Mouse (Mus musculus) neural tube, embryonic 11.5 days (tissue): ENCODE results near the gene Ugt2b38. TPM values are rescaled to one million over a fixed set of nuclear protein-coding genes. Genes with fewer than 3 reads are reported as not detected.
"Not testable (repeated sequence)": the region's sequence is repeated elsewhere in the genome, so short reads cannot be mapped to it uniquely, and the experiment has no call there.

Experiments used
- ATAC-seq: fragments of 200-750 bp; cut with Nextera tagmentation; 2 replicates; pipeline ENCODE4 v1.8.0; 2017; ENCODE audit warnings: moderate number of reproducible peaks, mild to moderate bottlenecking, moderate TSS enrichment, moderate library complexity; ENCODE audit not compliant: insufficient read depth, low FRiP score, low TSS enrichment
- DNase-seq: peaks from one replicate; pipeline ENCODE4 v3.0.0-alpha.2; 2015; ENCODE audit warnings: low spot score
- H3K27ac ChIP-seq: fragments of 300-500 bp; sonication (generic); 2 replicates; pipeline ENCODE4 v1.5.1; 2014; ENCODE audit warnings: low read depth, mild to moderate bottlenecking, low read length
- H3K27me3 ChIP-seq: fragments of 300-500 bp; sonication (generic); 2 replicates; pipeline ENCODE4 v1.6.1; 2014; ENCODE audit warnings: mild to moderate bottlenecking, low read length, mixed read lengths; ENCODE audit not compliant: control insufficient read depth, insufficient read depth
- H3K36me3 ChIP-seq: fragments of 300-500 bp; sonication (generic); 2 replicates; pipeline ENCODE4 v1.6.1; 2014; ENCODE audit warnings: mild to moderate bottlenecking, low read length, moderate library complexity, mixed read lengths; ENCODE audit not compliant: control insufficient read depth, insufficient read depth
- H3K4me1 ChIP-seq: fragments of 300-500 bp; sonication (generic); 2 replicates; pipeline ENCODE4 v1.6.1; 2014; ENCODE audit warnings: low read length, mixed read lengths; ENCODE audit not compliant: control insufficient read depth, insufficient read depth
- H3K4me2 ChIP-seq: fragments of 300-500 bp; sonication (generic); 2 replicates; pipeline ENCODE4 v1.6.1; 2014; ENCODE audit warnings: low read depth, mild to moderate bottlenecking, moderate library complexity
- H3K4me3 ChIP-seq: fragments of 300-500 bp; sonication (generic); 2 replicates; pipeline ENCODE4 v1.5.1; 2014; ENCODE audit warnings: low read depth, low read length
- H3K9ac ChIP-seq: fragments of 300-500 bp; sonication (generic); 2 replicates; pipeline ENCODE4 v1.6.1; 2014; ENCODE audit warnings: mild to moderate bottlenecking, low read length
- H3K9me3 ChIP-seq: fragments of 300-500 bp; sonication (generic); 2 replicates; pipeline ENCODE4 v1.6.1; 2016; ENCODE audit warnings: low read length; ENCODE audit not compliant: control insufficient read depth
- WGBS: fragments of 180-500 bp; shearing (Covaris S2); extraction: QIAGEN DNeasy Blood & Tissue Kit; methylation state at CpG from one replicate; pipeline ENCODE4 v1.1.7; 2014; 5-methylcytosine and 5-hydroxymethylcytosine counted together
- polyA plus RNA-seq: library from polyadenylated mRNA; unstranded; fragments of >200 nt; fragmentation: Nextera tagmentation; extraction: Ambion mirVana; gene quantifications from 2 replicates; pipeline ENCODE4 v1.2.1, GENCODE M21; 2014

Gene Ugt2b38
- polyA plus RNA-seq, 1 experiment from 2014 or later: not detected

DNA sequence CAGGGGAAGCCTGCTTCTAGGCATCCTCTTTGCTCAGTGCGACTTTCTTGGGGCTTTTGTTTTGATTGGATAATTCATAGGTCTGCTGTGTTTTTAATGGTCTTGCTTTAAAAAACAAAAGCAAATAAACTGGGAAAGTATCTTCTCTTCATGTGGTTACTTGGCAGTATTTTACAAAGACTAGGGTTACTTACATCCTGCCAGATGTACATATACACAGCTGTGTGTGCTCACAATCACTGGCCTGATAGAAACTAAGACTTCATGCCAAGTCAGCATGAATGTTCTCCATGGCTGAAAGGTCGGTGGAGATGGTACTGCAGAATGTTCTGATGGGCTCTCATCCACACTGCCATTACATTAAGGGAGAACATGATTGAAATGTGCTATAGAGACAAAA lies 33.2 kb downstream of the Ugt2b38 start:
- H3K4me2 ChIP-seq: no peak overlapping the region
- H3K27me3 ChIP-seq: no peaks in the 10 kb centered on the region
- H3K9me3 ChIP-seq: no peaks in the 10 kb centered on the region
- H3K9ac ChIP-seq: no peak overlapping the region
- DNase-seq: no peak
- no peak overlapping the region for H3K27ac ChIP-seq
- no peaks in the 10 kb centered on the region for H3K36me3 ChIP-seq
- no peak overlapping the region for H3K4me3 ChIP-seq
- no peaks in the 10 kb centered on the region for H3K4me1 ChIP-seq
- 88% methylated on average over 2 of the region's 2 CpGs for WGBS
- ATAC-seq: no peak

DNA sequence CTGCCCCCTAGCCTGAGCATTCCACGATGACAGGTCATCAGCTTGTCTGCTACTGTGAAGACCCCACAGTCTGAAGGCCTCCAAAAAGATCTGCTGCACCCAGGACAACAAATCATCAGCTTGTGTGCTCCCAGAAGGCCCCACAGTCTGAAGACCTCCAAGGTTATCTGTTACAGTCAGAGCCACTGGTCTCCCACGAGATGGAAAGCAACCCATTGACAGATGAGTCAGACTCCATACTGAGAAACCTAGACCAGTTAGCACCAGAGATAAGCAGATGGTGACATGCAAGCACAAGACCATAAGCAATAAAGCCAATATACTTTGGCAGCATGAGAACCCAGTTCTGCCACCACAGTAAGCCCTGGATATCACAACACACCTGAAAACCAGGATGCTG lies 43.8 kb downstream of the Ugt2b38 start:
- DNase-seq: no peak
- Histone ChIP-seq H3K9me3 (no peaks in the 10 kb centered on the region), H3K27ac (no peak overlapping the region), H3K4me3 (no peak overlapping the region), H3K4me1 (no peaks in the 10 kb centered on the region), H3K36me3 (no peaks in the 10 kb centered on the region), H3K9ac (no peak overlapping the region), H3K27me3 (no peaks in the 10 kb centered on the region), H3K4me2 (no peak overlapping the region)
- 80% methylated on average over 2 of the region's 2 CpGs for WGBS
- no peak for ATAC-seq

DNA sequence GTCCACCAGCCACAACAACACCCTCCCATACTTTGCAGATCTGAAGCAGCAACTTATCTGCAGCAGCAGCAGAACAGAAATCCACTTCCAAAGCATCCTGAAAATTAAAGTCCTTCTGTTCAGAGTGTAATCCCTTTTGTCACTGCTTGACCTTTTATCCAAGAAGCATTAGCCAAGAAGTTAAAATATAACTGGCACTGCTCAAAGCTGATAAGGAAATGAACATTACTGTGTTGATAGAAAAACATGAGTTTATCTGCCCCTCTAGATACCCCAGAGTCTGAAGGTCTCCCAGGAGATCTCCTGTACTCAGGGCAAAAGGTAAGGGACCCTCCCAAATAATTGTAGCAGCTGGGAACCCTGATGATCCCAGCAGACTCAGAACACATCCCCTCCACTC lies 44.2 kb downstream of the Ugt2b38 start:
- Histone ChIP-seq H3K27me3 (no peaks in the 10 kb centered on the region), H3K36me3 (no peaks in the 10 kb centered on the region), H3K27ac (no peak overlapping the region), H3K4me2 (no peak overlapping the region), H3K9ac (no peak overlapping the region), H3K9me3 (no peaks in the 10 kb centered on the region), H3K4me3 (no peak overlapping the region), H3K4me1 (no peaks in the 10 kb centered on the region)
- DNase-seq: no peak
- ATAC-seq: no peak

DNA sequence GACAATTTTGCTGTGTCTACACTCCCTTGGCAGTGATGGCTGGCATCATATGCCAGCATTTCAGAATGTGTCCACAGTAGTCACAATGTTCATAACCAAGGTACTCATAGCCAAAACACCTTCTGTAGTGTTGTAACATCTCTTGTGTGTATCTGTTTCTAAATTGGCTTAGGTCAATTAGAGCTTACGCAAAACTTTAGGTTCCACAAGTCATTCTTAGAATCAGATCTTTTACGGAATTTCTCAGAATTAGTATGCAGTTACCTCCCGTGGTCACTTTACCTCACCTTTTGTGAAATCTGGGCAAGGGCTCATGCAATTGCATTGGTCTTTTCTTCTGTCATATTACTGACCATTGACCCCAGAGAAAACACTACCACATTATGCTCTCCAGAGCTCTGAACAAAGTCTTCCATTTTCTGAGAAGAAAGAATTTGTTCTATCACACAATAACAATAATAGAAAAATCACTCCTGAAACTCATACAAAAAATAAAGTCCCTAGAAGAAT lies 48.1 kb downstream of the Ugt2b38 start:
- Histone ChIP-seq H3K4me2 (no peak overlapping the region), H3K36me3 (no peaks in the 10 kb centered on the region), H3K9me3 (no peaks in the 10 kb centered on the region), H3K9ac (no peak overlapping the region), H3K4me1 (no peaks in the 10 kb centered on the region), H3K27ac (no peak overlapping the region), H3K4me3 (no peak overlapping the region), H3K27me3 (no peaks in the 10 kb centered on the region)
- ATAC-seq: no peak
- DNase-seq: no peak
- WGBS: 92% methylated on average over 3 of the region's 3 CpGs

DNA sequence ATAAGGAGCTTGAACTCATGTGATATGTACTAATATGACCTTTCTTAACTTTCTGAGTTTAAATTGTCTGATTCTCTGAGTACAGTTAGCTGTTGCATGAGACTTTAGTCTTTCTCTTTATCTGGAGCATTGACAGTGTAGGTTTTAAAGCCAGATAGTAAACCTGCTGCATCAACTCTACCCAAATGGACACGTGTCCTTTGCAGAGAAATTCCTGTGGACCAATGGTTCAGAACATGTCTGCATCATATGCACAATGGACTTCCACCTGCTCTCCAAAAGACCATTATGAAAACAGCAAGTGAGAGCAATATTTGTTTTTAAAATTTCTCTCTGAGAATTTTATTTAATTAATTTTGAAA lies 50.5 kb downstream of the Ugt2b38 start:
- Histone ChIP-seq H3K4me1 (no peaks in the 10 kb centered on the region), H3K4me3 (no peak overlapping the region), H3K36me3 (no peaks in the 10 kb centered on the region), H3K9me3 (no peaks in the 10 kb centered on the region), H3K9ac (no peak overlapping the region), H3K27me3 (no peaks in the 10 kb centered on the region), H3K27ac (no peak overlapping the region), H3K4me2 (no peak overlapping the region)
- no peak for DNase-seq
- WGBS: 79% methylated on average over 1 of the region's 1 CpGs
- ATAC-seq: no peak

DNA sequence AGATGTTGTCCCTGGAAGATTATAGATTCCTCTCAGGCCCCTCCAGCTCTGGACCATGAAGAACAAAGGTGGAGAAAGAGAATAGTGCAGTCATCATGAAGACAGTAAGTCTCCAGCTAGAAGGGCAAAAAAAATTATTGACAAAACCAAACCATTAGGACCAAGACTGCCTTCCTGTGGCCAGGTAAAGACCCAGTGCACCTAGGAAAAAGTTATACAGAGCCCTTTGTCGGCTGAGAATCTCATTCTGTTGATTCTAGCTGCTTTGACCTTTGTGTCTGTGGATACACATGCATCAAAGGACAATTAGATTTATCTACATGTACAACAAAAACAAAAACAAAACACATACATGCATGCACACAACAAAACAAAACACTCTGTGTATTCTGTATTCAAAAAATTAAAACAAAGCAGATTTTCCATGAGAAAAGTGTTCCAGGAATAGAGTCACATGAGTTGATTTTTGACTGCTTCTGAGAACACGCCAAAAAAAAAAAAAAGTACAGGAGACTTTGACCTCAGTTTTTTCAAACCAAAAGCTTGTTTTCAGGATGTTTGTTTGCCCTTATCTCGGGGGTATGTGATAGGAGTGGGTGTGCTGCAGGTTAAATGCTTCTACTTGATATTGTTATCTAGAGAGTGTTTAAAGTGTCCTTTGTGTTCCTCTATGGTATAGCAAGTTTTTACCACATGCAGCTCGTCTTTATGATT lies 51.1 kb downstream of the Ugt2b38 start:
- WGBS: 76% methylated on average over 4 of the region's 4 CpGs
- H3K36me3 ChIP-seq, H3K4me3 ChIP-seq, H3K4me1 ChIP-seq, H3K27ac ChIP-seq, H3K4me2 ChIP-seq, DNase-seq, H3K9me3 ChIP-seq, H3K9ac ChIP-seq, ATAC-seq, H3K27me3 ChIP-seq: not testable (repeated sequence)

Other genes starting within 250 kb of the Ugt2b38 start
- not detected in 2 replicates for gene Ugt2b37, start 169.4 kb downstream of the Ugt2b38 start, polyA plus RNA-seq
- not detected in 2 replicates for gene Ugt2a3, start 87.0 kb downstream of the Ugt2b38 start, polyA plus RNA-seq
- gene Ugt2a2, start 58.1 kb upstream of the Ugt2b38 start, polyA plus RNA-seq: not detected in 2 replicates
- gene Gm43638, start 62.6 kb upstream of the Ugt2b38 start, polyA plus RNA-seq: not detected in 2 replicates
- not detected in 2 replicates for gene Ugt2a1, start 66.7 kb upstream of the Ugt2b38 start, polyA plus RNA-seq
- gene Sult1b1, start 114.0 kb upstream of the Ugt2b38 start, polyA plus RNA-seq: not detected in 2 replicates
- 0.16 TPM in 1 of 2 replicates, not detected in the other for gene Sult1d1, start 144.8 kb upstream of the Ugt2b38 start, polyA plus RNA-seq
- gene Sult1e1, start 167.4 kb upstream of the Ugt2b38 start, polyA plus RNA-seq: not detected in 2 replicates
- not detected in 2 replicates for gene Csn1s1, start 242.0 kb upstream of the Ugt2b38 start, polyA plus RNA-seq